Mouse (Mus musculus) liver (tissue): ENCODE measurements around the gene Sall1.

Experiments used
- DNase-seq: peaks from one replicate; pipeline ENCODE4 v3.0.0-alpha.2; 2020; ENCODE audit warnings: mixed read lengths

Gene Sall1

GRCm38 (mm10) chr8:88991176-88991575, 52.8 kb downstream of the Sall1 start:
- DNase-seq: peak; percentile 16

- no peak for DNase-seq
Measured at GRCm38 (mm10) chr8:88989002-88989401, 55.0 kb downstream of the Sall1 start.

- no peak for DNase-seq
Measured at GRCm38 (mm10) chr8:88983468-88983867, 60.5 kb downstream of the Sall1 start.
